Mouse (Mus musculus) granulocyte monocyte progenitor cell, adult 5-6 weeks (primary cell): ENCODE measurements around the gene Ica1. TPM values are rescaled to one million over a fixed set of nuclear protein-coding genes. Genes with fewer than 3 reads are reported as not detected.

Experiments used
- ATAC-seq: replicated peaks from 2 replicates; pipeline ENCODE4 v1.8.0; 2016; ENCODE audit warnings: mild to moderate bottlenecking, moderate TSS enrichment, inconsistent platforms; ENCODE audit not compliant: poor library complexity, severe bottlenecking
- total RNA-seq, 2 experiments: library from RNA; stranded (forward) in 1 of 2; stranded (reverse) in 1 of 2; fragments of 200-712, 200-1000 nt in 1 of 2; fragments of >200 nt in 1 of 2; fragmentation: Nextera tagmentation in 1 of 2; gene quantifications; 2 replicates each; pipeline ENCODE4 v1.2.3; 2014 to 2017

The Ica1 gene
- total RNA-seq, 2 experiments from 2014 or later: 24.4 to 36.8 TPM

- ATAC-seq: no peak
These were observed 128.9 kb downstream of the Ica1 start for GRCm38 (mm10) chr6:8649295-8649865.

- no peak for ATAC-seq
These were observed 129.9 kb downstream of the Ica1 start for GRCm38 (mm10) chr6:8648185-8648901.

GRCm38 (mm10) chr6:8647513-8648184, 130.6 kb downstream of the Ica1 start:
- no peak for ATAC-seq

- no peak for ATAC-seq
These were observed 132.6 kb downstream of the Ica1 start for GRCm38 (mm10) chr6:8645708-8646107.

- no peak for ATAC-seq
These were observed 133.6 kb downstream of the Ica1 start for GRCm38 (mm10) chr6:8644703-8645102.

- ATAC-seq: no peak
These were observed 137.4 kb downstream of the Ica1 start for GRCm38 (mm10) chr6:8640863-8641262.

GRCm38 (mm10) chr6:8639526-8639925, 138.8 kb downstream of the Ica1 start:
- no peak for ATAC-seq

- no peak for ATAC-seq
These were observed 139.4 kb downstream of the Ica1 start for GRCm38 (mm10) chr6:8638899-8639298.

GRCm38 (mm10) chr6:8638122-8638521, 140.2 kb downstream of the Ica1 start:
- ATAC-seq: no peak

GRCm38 (mm10) chr6:8632701-8633100, 145.6 kb downstream of the Ica1 start:
- ATAC-seq: no peak

- ATAC-seq: peak; percentile 17; the same call in 1 of the 2 replicates
These were observed 146.2 kb downstream of the Ica1 start for GRCm38 (mm10) chr6:8631986-8632632.

GRCm38 (mm10) chr6:8631362-8631761, 146.9 kb downstream of the Ica1 start:
- no peak for ATAC-seq

GRCm38 (mm10) chr6:8630531-8630930, 147.8 kb downstream of the Ica1 start:
- ATAC-seq: no peak

- ATAC-seq: no peak
These were observed 149.5 kb downstream of the Ica1 start for GRCm38 (mm10) chr6:8628715-8629267.

- no peak for ATAC-seq
These were observed 150.1 kb downstream of the Ica1 start for GRCm38 (mm10) chr6:8628226-8628625.

GRCm38 (mm10) chr6:8623045-8623444, 155.2 kb downstream of the Ica1 start:
- ATAC-seq: no peak

GRCm38 (mm10) chr6:8619582-8620350, 158.5 kb downstream of the Ica1 start:
- no peak for ATAC-seq

GRCm38 (mm10) chr6:8617369-8617768, 160.9 kb downstream of the Ica1 start:
- no peak; the same call in 1 of the 2 replicates for ATAC-seq

GRCm38 (mm10) chr6:8591665-8592064, 186.6 kb downstream of the Ica1 start:
- ATAC-seq: no peak

- no peak for ATAC-seq
These were observed 194.4 kb downstream of the Ica1 start for GRCm38 (mm10) chr6:8583892-8584291.
